Mouse (Mus musculus) forebrain, embryonic 12.5 days (tissue): Measurements from ENCODE around the gene Cuedc2. TPM values are rescaled to one million over a fixed set of nuclear protein-coding genes. Genes with fewer than 3 reads are reported as not detected.

Experiments used
- ATAC-seq: fragments of 200-750 bp; cut with Nextera tagmentation; 2 replicates; pipeline ENCODE4 v1.8.0; 2017; ENCODE audit warnings: moderate TSS enrichment; ENCODE audit not compliant: low FRiP score
- H3K27ac ChIP-seq: fragments of 300-500 bp; sonication (generic); 2 replicates; pipeline ENCODE4 v1.5.1; 2016; ENCODE audit warnings: mild to moderate bottlenecking
- H3K27me3 ChIP-seq: fragments of 300-500 bp; sonication (generic); 2 replicates; pipeline ENCODE4 v1.6.1; 2016; ENCODE audit warnings: mild to moderate bottlenecking
- H3K36me3 ChIP-seq: fragments of 300-500 bp; sonication (generic); replicated peaks from 2 replicates; pipeline ENCODE4 v1.6.1; 2016; ENCODE audit warnings: mild to moderate bottlenecking
- H3K4me1 ChIP-seq: fragments of 300-500 bp; sonication (generic); 2 replicates; pipeline ENCODE4 v1.6.1; 2016
- H3K4me2 ChIP-seq: fragments of 300-500 bp; sonication (generic); 2 replicates; pipeline ENCODE4 v1.6.1; 2016; ENCODE audit warnings: mild to moderate bottlenecking, moderate library complexity
- H3K4me3 ChIP-seq: fragments of 300-500 bp; sonication (generic); replicated peaks from 2 replicates; pipeline ENCODE4 v1.5.1; 2016; ENCODE audit warnings: mild to moderate bottlenecking
- H3K9ac ChIP-seq: fragments of 300-500 bp; sonication (generic); 2 replicates; pipeline ENCODE4 v1.6.1; 2016; ENCODE audit warnings: mild to moderate bottlenecking
- H3K9me3 ChIP-seq: fragments of 300-500 bp; sonication (generic); 2 replicates; pipeline ENCODE4 v1.6.1; 2016
- WGBS: fragments of 180-500 bp; shearing (Covaris S2); methylation state at CpG from one replicate; pipeline ENCODE4 v1.1.7; 2016; 5-methylcytosine and 5-hydroxymethylcytosine counted together
- polyA plus RNA-seq: library from polyadenylated mRNA; unstranded; fragments of >200 nt; fragmentation: Nextera tagmentation; extraction: Ambion mirVana; gene quantifications from 2 replicates; pipeline ENCODE4 v1.2.1, GENCODE M21; 2016

Gene Cuedc2
- polyA plus RNA-seq, 1 experiment from 2014 or later = 226 TPM

- Histone ChIP-seq H3K27me3 (peaks cover 5% of the 10 kb centered on the region; the same call in 1 of the 2 replicates), H3K36me3 (peaks cover 31% of the 10 kb centered on the region), H3K27ac (no peak overlapping the region), H3K4me2 (no peak overlapping the region), H3K4me1 (peaks cover 38% of the 10 kb centered on the region), H3K9ac (no peak overlapping the region), H3K4me3 (no peak overlapping the region), H3K9me3 (no peaks in the 10 kb centered on the region)
- WGBS = 89% methylated on average over 3 of the region's 3 CpGs
- no peak for ATAC-seq
These were observed 4.6 kb downstream of the Cuedc2 start for GRCm38 (mm10) chr19:46333906-46334305.

GRCm38 (mm10) chr19:46332721-46333339 is 5.7 kb downstream of the Cuedc2 start:
- Histone ChIP-seq H3K27me3 (peaks cover 5% of the 10 kb centered on the region; the same call in 1 of the 2 replicates), H3K9me3 (no peaks in the 10 kb centered on the region), H3K4me3 (no peak overlapping the region), H3K4me1 (peaks cover 37% of the 10 kb centered on the region), H3K4me2 (0 out of 2 replicates have a peak overlapping the region, but pooled peaks have one; percentile 17), H3K9ac (no peak overlapping the region), H3K27ac (peak overlapping the region; percentile 25; the same call in 1 of the 2 replicates), H3K36me3 (peaks cover 31% of the 10 kb centered on the region)
- ATAC-seq = no peak
- 28% methylated on average over 7 of the region's 7 CpGs for WGBS

- Histone ChIP-seq H3K4me2 (no peak overlapping the region), H3K9me3 (no peaks in the 10 kb centered on the region), H3K9ac (no peak overlapping the region), H3K36me3 (peaks cover 31% of the 10 kb centered on the region), H3K27me3 (peaks cover 7% of the 10 kb centered on the region), H3K27ac (no peak overlapping the region), H3K4me3 (no peak overlapping the region), H3K4me1 (peaks cover 37% of the 10 kb centered on the region)
- 83% methylated on average over 3 of the region's 3 CpGs for WGBS
- no peak for ATAC-seq
These were observed 6.6 kb downstream of the Cuedc2 start for GRCm38 (mm10) chr19:46331936-46332335.

- Histone ChIP-seq H3K9me3 (no peaks in the 10 kb centered on the region), H3K4me1 (peaks cover 43% of the 10 kb centered on the region)
These were observed 7.2 kb downstream of the Cuedc2 start for GRCm38 (mm10) chr19:46331326-46331725.

GRCm38 (mm10) chr19:46330696-46331095 is 7.8 kb downstream of the Cuedc2 start:
- WGBS = 91% methylated on average over 12 of the region's 12 CpGs
- no peak overlapping the region for H3K9ac ChIP-seq
- H3K4me2 ChIP-seq = no peak overlapping the region
- ATAC-seq = no peak
- H3K4me3 ChIP-seq = no peak overlapping the region
- peaks cover 50% of the 10 kb centered on the region for H3K4me1 ChIP-seq
- no peak overlapping the region for H3K27ac ChIP-seq
- no peaks in the 10 kb centered on the region for H3K9me3 ChIP-seq
- peaks cover 19% of the 10 kb centered on the region for H3K27me3 ChIP-seq
- H3K36me3 ChIP-seq = peaks cover 31% of the 10 kb centered on the region

More at GRCm38 (mm10) chr19:46331326-46331725, 7.2 kb downstream of the Cuedc2 start:
- Histone ChIP-seq H3K9ac (no peak overlapping the region), H3K27me3 (peaks cover 13% of the 10 kb centered on the region), H3K4me3 (no peak overlapping the region), H3K4me2 (no peak overlapping the region), H3K36me3 (peaks cover 31% of the 10 kb centered on the region), H3K27ac (no peak overlapping the region)
- WGBS = 92% methylated on average over 14 of the region's 14 CpGs
- ATAC-seq = no peak

- Histone ChIP-seq H3K9ac (no peak overlapping the region), H3K27me3 (peaks cover 27% of the 10 kb centered on the region), H3K4me2 (peak overlapping the region; percentile 25; the same call in 1 of the 2 replicates), H3K27ac (no peak overlapping the region), H3K9me3 (no peaks in the 10 kb centered on the region), H3K4me3 (0 out of 2 replicates have a peak overlapping the region, but pooled peaks have one; percentile 65), H3K36me3 (peaks cover 31% of the 10 kb centered on the region), H3K4me1 (peaks cover 57% of the 10 kb centered on the region)
- ATAC-seq = peak; percentile 12; the same call in 1 of the 2 replicates
- WGBS = 5% methylated on average over 16 of the region's 16 CpGs
These were observed 8.6 kb downstream of the Cuedc2 start for GRCm38 (mm10) chr19:46329951-46330350.

GRCm38 (mm10) chr19:46329031-46329641 is 9.4 kb downstream of the Cuedc2 start:
- ATAC-seq = no peak
- peaks cover 35% of the 10 kb centered on the region for H3K27me3 ChIP-seq
- peak overlapping the region; percentile 65 for H3K4me3 ChIP-seq
- H3K9me3 ChIP-seq = no peaks in the 10 kb centered on the region
- H3K9ac ChIP-seq = peak overlapping the region; percentile 70
- peaks cover 31% of the 10 kb centered on the region for H3K36me3 ChIP-seq
- H3K4me1 ChIP-seq = peaks cover 57% of the 10 kb centered on the region
- peak overlapping the region; percentile 96 for H3K27ac ChIP-seq
- peak overlapping the region; percentile 96 for H3K4me2 ChIP-seq
- 1% methylated on average over 54 of the region's 54 CpGs for WGBS

- Histone ChIP-seq H3K27me3 (peaks cover 43% of the 10 kb centered on the region), H3K9ac (peak within 1 kb of the TSS; percentile 70), H3K4me2 (peak within 1 kb of the TSS; percentile 96), H3K36me3 (peaks cover 28% of the 10 kb centered on the region), H3K9me3 (no peaks in the 10 kb centered on the region), H3K4me3 (peak within 1 kb of the TSS; percentile 65), H3K4me1 (peaks cover 57% of the 10 kb centered on the region), H3K27ac (peak within 1 kb of the TSS; percentile 96)
- WGBS = under 1% methylated on average over 81 of the region's 81 CpGs
- ATAC-seq = peak; percentile 86
These were observed 10.1 kb downstream of the Cuedc2 start, which contains the start of gene Fbxl15 for GRCm38 (mm10) chr19:46328081-46329030. Fbxl15 (plus strand) TSS chr19:46328184.

GRCm38 (mm10) chr19:46327531-46328064 is 10.9 kb downstream of the Cuedc2 start:
- Histone ChIP-seq H3K27ac (peak overlapping the region; percentile 96), H3K4me3 (peak overlapping the region; percentile 65), H3K9me3 (no peaks in the 10 kb centered on the region), H3K27me3 (peaks cover 50% of the 10 kb centered on the region), H3K9ac (peak overlapping the region; percentile 70; the same call in 1 of the 2 replicates), H3K4me2 (peak overlapping the region; percentile 96), H3K36me3 (peaks cover 25% of the 10 kb centered on the region), H3K4me1 (peaks cover 58% of the 10 kb centered on the region)
- ATAC-seq = peak; percentile 17; the same call in 1 of the 2 replicates
- WGBS = 34% methylated on average over 14 of the region's 14 CpGs

- Histone ChIP-seq H3K4me2 (peak within 1 kb of the TSS; percentile 96), H3K4me1 (peaks cover 61% of the 10 kb centered on the region), H3K27ac (peak within 1 kb of the TSS; percentile 96), H3K9me3 (no peaks in the 10 kb centered on the region), H3K9ac (peak within 1 kb of the TSS; percentile 70), H3K36me3 (peaks cover 17% of the 10 kb centered on the region), H3K27me3 (peaks cover 56% of the 10 kb centered on the region), H3K4me3 (peak within 1 kb of the TSS; percentile 65)
- ATAC-seq = no peak
- WGBS = under 1% methylated on average over 35 of the region's 35 CpGs
These were observed 11.7 kb downstream of the Cuedc2 start, which contains the start of gene Psd for GRCm38 (mm10) chr19:46326756-46327305. Psd (minus strand) TSS chr19:46327156.

GRCm38 (mm10) chr19:46326019-46326755 is 12.3 kb downstream of the Cuedc2 start:
- H3K36me3 ChIP-seq = peaks cover 11% of the 10 kb centered on the region
- WGBS = 2% methylated on average over 27 of the region's 29 CpGs
- no peak for ATAC-seq
- H3K27ac ChIP-seq = peak overlapping the region; percentile 96
- peak overlapping the region; percentile 61 for H3K9ac ChIP-seq
- peaks cover 67% of the 10 kb centered on the region for H3K4me1 ChIP-seq
- peak overlapping the region; percentile 65 for H3K4me3 ChIP-seq
- peaks cover 56% of the 10 kb centered on the region for H3K27me3 ChIP-seq
- H3K4me2 ChIP-seq = peak overlapping the region; percentile 96
- H3K9me3 ChIP-seq = no peaks in the 10 kb centered on the region
